Mouse (Mus musculus) lung, adult 2 months (tissue): Measurements from ENCODE around the gene Mplkip.

Experiments used
- CTCF ChIP-seq: fragments of 200-500 bp; IDR thresholded peaks from 2 replicates; pipeline ENCODE4 v1.5.1; 2011; ENCODE audit warnings: mild to moderate bottlenecking, low read length, control low read depth; ENCODE audit not compliant: insufficient read depth
- POLR2A ChIP-seq: fragments of 200-500 bp; IDR thresholded peaks from 2 replicates; pipeline ENCODE4 v1.6.1; 2011; ENCODE audit warnings: low read depth, mild to moderate bottlenecking, control low read depth, low read length, borderline replicate concordance; ENCODE audit errors: extremely low read depth

- TF ChIP-seq CTCF (no peak), POLR2A (no peak)
These were observed 10.3 kb downstream of the Mplkip start for GRCm38 (mm10) chr13:17705188-17705826.
